Mouse (Mus musculus): ENCODE data around the gene Gstz1.

DNA sequence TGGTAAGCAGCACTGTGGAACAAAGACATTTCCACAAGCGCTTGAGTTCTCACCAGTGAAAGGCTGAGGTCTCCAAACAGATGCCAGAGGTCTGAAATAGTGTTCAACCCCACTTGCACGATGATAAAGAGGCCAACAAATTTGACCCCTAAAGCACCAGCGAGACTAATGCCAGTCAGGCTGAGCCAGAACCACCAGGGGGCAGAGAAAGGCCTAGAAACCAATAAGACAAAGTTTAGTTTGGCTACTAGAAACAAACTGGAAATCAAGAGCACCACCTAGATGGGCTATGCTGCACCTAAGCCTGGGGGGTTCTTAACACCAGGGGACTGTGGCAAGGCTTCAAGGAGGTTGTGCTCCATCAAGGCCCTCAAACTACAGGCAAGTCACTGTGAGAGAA, 15.3 kb upstream of the Gstz1 start:
- TF ChIP-seq CTCF (IDR thresholded peaks at IDR 0.05) (peak; percentile 77), EP300 (IDR thresholded peaks at IDR 0.05) (no peak)

Data from lung, postnatal 0 days (tissue).